Mouse (Mus musculus) hindbrain, embryonic 11.5 days (tissue): Measurements from ENCODE around the gene Tkt. TPM values are rescaled to one million over a fixed set of nuclear protein-coding genes. Genes with fewer than 3 reads are reported as not detected.
"Not testable (repeated sequence)": the region's sequence is repeated elsewhere in the genome, so short reads cannot be mapped to it uniquely, and the experiment has no call there.

Experiments used
- ATAC-seq: fragments of 200-750 bp; cut with Nextera tagmentation; 2 replicates; pipeline ENCODE4 v1.8.0; 2017; ENCODE audit warnings: mild to moderate bottlenecking, moderate TSS enrichment, moderate library complexity; ENCODE audit not compliant: low FRiP score
- DNase-seq: peaks from one replicate; pipeline ENCODE4 v3.0.0-alpha.2; 2015; ENCODE audit warnings: low spot score
- H3K27ac ChIP-seq: fragments of 300-500 bp; sonication (generic); 2 replicates; pipeline ENCODE4 v1.5.1; 2014; ENCODE audit warnings: mild to moderate bottlenecking, low read depth, low read length
- H3K27me3 ChIP-seq: fragments of 300-500 bp; sonication (generic); 2 replicates; pipeline ENCODE4 v1.6.1; 2014; ENCODE audit warnings: mild to moderate bottlenecking, low read length, moderate library complexity, mixed read lengths; ENCODE audit not compliant: control insufficient read depth, insufficient read depth
- H3K36me3 ChIP-seq: fragments of 300-500 bp; sonication (generic); 2 replicates; pipeline ENCODE4 v1.6.1; 2014; ENCODE audit warnings: mild to moderate bottlenecking, low read length, moderate library complexity, mixed read lengths; ENCODE audit not compliant: control insufficient read depth, insufficient read depth
- H3K4me1 ChIP-seq: fragments of 300-500 bp; sonication (generic); replicated peaks from 2 replicates; pipeline ENCODE4 v1.6.1; 2014; ENCODE audit warnings: low read length, mixed read lengths; ENCODE audit not compliant: control insufficient read depth, insufficient read depth
- H3K4me2 ChIP-seq: fragments of 300-500 bp; sonication (generic); replicated peaks from 2 replicates; pipeline ENCODE4 v1.6.1; 2014; ENCODE audit warnings: mild to moderate bottlenecking, low read depth, low read length
- H3K4me3 ChIP-seq: fragments of 300-500 bp; sonication (generic); 2 replicates; pipeline ENCODE4 v1.5.1; 2014; ENCODE audit warnings: low read depth, low read length
- H3K9ac ChIP-seq: fragments of 300-500 bp; sonication (generic); 2 replicates; pipeline ENCODE4 v1.6.1; 2014; ENCODE audit warnings: low read depth, low read length
- H3K9me3 ChIP-seq: fragments of 300-500 bp; sonication (generic); 2 replicates; pipeline ENCODE4 v1.6.1; 2016; ENCODE audit warnings: low read length; ENCODE audit not compliant: control insufficient read depth
- WGBS: fragments of 180-500 bp; shearing (Covaris S2); extraction: QIAGEN DNeasy Blood & Tissue Kit; methylation state at CpG from one replicate; pipeline ENCODE4 v1.1.7; 2014; 5-methylcytosine and 5-hydroxymethylcytosine counted together
- polyA plus RNA-seq: library from polyadenylated mRNA; unstranded; fragments of >200 nt; fragmentation: Nextera tagmentation; extraction: Ambion mirVana; gene quantifications from 2 replicates; pipeline ENCODE4 v1.2.1, GENCODE M21; 2014

Tkt gene
- polyA plus RNA-seq, 1 experiment from 2014 or later = 65.8 TPM

- H3K4me2 ChIP-seq = no peak overlapping the region
- H3K9ac ChIP-seq = no peak overlapping the region
- no peak for ATAC-seq
- H3K4me1 ChIP-seq = no peaks in the 10 kb centered on the region
- H3K9me3 ChIP-seq = no peaks in the 10 kb centered on the region
- no peaks in the 10 kb centered on the region for H3K27me3 ChIP-seq
- H3K4me3 ChIP-seq = no peak overlapping the region
- WGBS = 84% methylated on average over 5 of the region's 5 CpGs
- H3K27ac ChIP-seq = no peak overlapping the region
- H3K36me3 ChIP-seq = 0 out of 2 replicates have a peak, but pooled peaks cover 1% of the 10 kb centered on the region
- no peak for DNase-seq
Measured at GRCm38 (mm10) chr14:30528961-30529360, 19.2 kb upstream of the Tkt start.

- H3K9me3 ChIP-seq = no peaks in the 10 kb centered on the region
- no peaks in the 10 kb centered on the region for H3K4me1 ChIP-seq
- 93% methylated on average over 10 of the region's 12 CpGs for WGBS
- H3K36me3 ChIP-seq = no peaks in the 10 kb centered on the region
- no peak overlapping the region for H3K27ac ChIP-seq
- H3K4me2 ChIP-seq = no peak overlapping the region
- no peak for ATAC-seq
- no peaks in the 10 kb centered on the region for H3K27me3 ChIP-seq
- H3K9ac ChIP-seq = no peak overlapping the region
- H3K4me3 ChIP-seq = no peak overlapping the region
- DNase-seq = no peak
Measured at GRCm38 (mm10) chr14:30529454-30529853, 18.7 kb upstream of the Tkt start.

GRCm38 (mm10) chr14:30530726-30531269 is 17.4 kb upstream of the Tkt start:
- DNase-seq (no peak), ATAC-seq (no peak)
- no peaks in the 10 kb centered on the region for H3K4me1 ChIP-seq
- H3K9me3 ChIP-seq = no peaks in the 10 kb centered on the region
- no peak overlapping the region for H3K27ac ChIP-seq
- no peaks in the 10 kb centered on the region for H3K36me3 ChIP-seq
- H3K4me3 ChIP-seq = no peak overlapping the region
- H3K9ac ChIP-seq = no peak overlapping the region
- H3K4me2 ChIP-seq = no peak overlapping the region
- 71% methylated on average over 8 of the region's 8 CpGs for WGBS
- no peaks in the 10 kb centered on the region for H3K27me3 ChIP-seq

- H3K4me3 ChIP-seq = no peak overlapping the region
- no peak for ATAC-seq
- DNase-seq = no peak
- no peak overlapping the region for H3K9ac ChIP-seq
- no peaks in the 10 kb centered on the region for H3K9me3 ChIP-seq
- no peak overlapping the region for H3K4me2 ChIP-seq
- 83% methylated on average over 5 of the region's 5 CpGs for WGBS
- H3K27ac ChIP-seq = no peak overlapping the region
- H3K27me3 ChIP-seq = no peaks in the 10 kb centered on the region
- no peaks in the 10 kb centered on the region for H3K36me3 ChIP-seq
- no peaks in the 10 kb centered on the region for H3K4me1 ChIP-seq
Measured at GRCm38 (mm10) chr14:30531431-30531830, 16.7 kb upstream of the Tkt start.

GRCm38 (mm10) chr14:30531896-30532295 is 16.3 kb upstream of the Tkt start:
- Histone ChIP-seq H3K27ac (no peak overlapping the region), H3K4me2 (no peak overlapping the region), H3K9ac (no peak overlapping the region), H3K4me1 (no peaks in the 10 kb centered on the region), H3K9me3 (no peaks in the 10 kb centered on the region), H3K4me3 (no peak overlapping the region), H3K36me3 (no peaks in the 10 kb centered on the region), H3K27me3 (no peaks in the 10 kb centered on the region)
- ATAC-seq (no peak), DNase-seq (no peak)
- WGBS = 92% methylated on average over 6 of the region's 6 CpGs

GRCm38 (mm10) chr14:30533780-30534450 is 14.2 kb upstream of the Tkt start:
- Histone ChIP-seq H3K9me3 (no peaks in the 10 kb centered on the region), H3K9ac (no peak overlapping the region), H3K4me3 (no peak overlapping the region), H3K4me1 (no peaks in the 10 kb centered on the region), H3K27ac (no peak overlapping the region), H3K36me3 (no peaks in the 10 kb centered on the region), H3K4me2 (no peak overlapping the region), H3K27me3 (no peaks in the 10 kb centered on the region)
- DNase-seq (no peak), ATAC-seq (no peak)
- 88% methylated on average over 6 of the region's 6 CpGs for WGBS

GRCm38 (mm10) chr14:30541541-30541940 is 6.6 kb upstream of the Tkt start:
- DNase-seq (no peak), ATAC-seq (no peak)
- Histone ChIP-seq H3K4me1 (no peaks in the 10 kb centered on the region), H3K4me3 (no peak overlapping the region), H3K4me2 (no peak overlapping the region), H3K9me3 (no peaks in the 10 kb centered on the region), H3K27me3 (no peaks in the 10 kb centered on the region), H3K27ac (no peak overlapping the region), H3K36me3 (no peaks in the 10 kb centered on the region), H3K9ac (no peak overlapping the region)
- WGBS = 74% methylated on average over 10 of the region's 10 CpGs

- H3K9ac ChIP-seq, H3K4me1 ChIP-seq, H3K9me3 ChIP-seq, H3K27me3 ChIP-seq, ATAC-seq, H3K36me3 ChIP-seq, H3K4me3 ChIP-seq, H3K27ac ChIP-seq, H3K4me2 ChIP-seq, DNase-seq: not testable (repeated sequence)
- 87% methylated on average over 5 of the region's 5 CpGs for WGBS
Measured at GRCm38 (mm10) chr14:30543331-30543730, 4.8 kb upstream of the Tkt start.
